Mouse (Mus musculus): ENCODE data around the gene Tcf19. TPM values are rescaled to one million over a fixed set of nuclear protein-coding genes. Genes with fewer than 3 reads are reported as not detected.
"Not testable (repeated sequence)": the region's sequence is repeated elsewhere in the genome, so short reads cannot be mapped to it uniquely, and the experiment has no call there.

The Tcf19 gene
- total RNA-seq, 2 experiments from 2014 or later, result 10.1 to 13.7 TPM

DNA sequence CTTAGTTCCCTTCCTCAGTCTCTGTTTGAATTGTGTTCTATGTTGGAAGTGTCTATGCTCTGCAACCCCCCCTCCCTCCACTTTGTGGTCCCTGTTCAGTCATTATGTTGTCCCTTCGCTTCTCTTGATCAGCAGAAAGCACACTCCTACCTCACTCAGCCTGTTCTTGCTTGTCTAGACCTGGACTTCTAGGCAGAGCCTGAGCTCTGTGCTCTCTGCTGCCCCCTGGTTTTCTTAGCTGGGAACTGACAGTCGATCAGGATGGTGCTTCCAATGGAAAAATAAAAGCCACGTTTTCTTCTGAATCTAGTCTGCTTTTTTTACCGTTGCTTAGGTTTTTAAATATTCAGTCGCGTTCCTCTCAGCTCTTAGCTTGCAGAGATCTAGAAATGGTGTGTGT is 17.7 kb upstream of the Tcf19 start:
- peak; percentile 82 to 84 for DNase-seq (ENCODE audit: low spot score in 2 of 2)

DNA sequence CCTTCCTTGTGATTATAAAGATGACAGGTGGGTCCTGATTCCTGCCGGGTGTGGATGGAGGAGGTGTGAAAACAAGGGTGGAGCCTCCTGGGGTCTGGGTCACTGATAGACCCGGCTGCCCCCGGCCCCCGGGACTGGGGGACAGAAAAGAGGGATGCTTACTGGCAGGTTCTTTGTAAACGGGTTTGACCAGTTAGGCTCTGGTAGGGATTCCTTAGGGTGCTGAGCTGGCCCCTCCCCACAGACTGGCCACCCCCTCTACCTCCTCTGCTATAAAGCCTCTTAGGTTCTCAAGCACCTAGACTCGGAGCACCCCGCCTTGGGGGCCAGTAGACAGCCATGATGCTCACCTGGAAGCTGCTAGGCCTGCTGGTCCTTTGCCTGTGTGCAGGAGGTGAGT is 16.3 kb upstream of the Tcf19 start, which contains the start of gene Psors1c2:
Gene Psors1c2 (plus strand): TSS at position 301 of the 400 bp plus-strand sequence.
- DNase-seq (ENCODE audit: low spot score in 2 of 2), result no peak

- DNase-seq (ENCODE audit: low spot score in 2 of 2), result no peak
Observed at GRCm38 (mm10) chr17:35532360-35532759, 15.7 kb upstream of the Tcf19 start.

- DNase-seq (ENCODE audit: low spot score in 2 of 2), result no peak
Observed at GRCm38 (mm10) chr17:35526644-35527043, 10.0 kb upstream of the Tcf19 start.

- DNase-seq (ENCODE audit: low spot score in 2 of 2), result no peak
Observed at GRCm38 (mm10) chr17:35524354-35524753, 7.7 kb upstream of the Tcf19 start.

GRCm38 (mm10) chr17:35517526-35517925 is 902 bp upstream of the Tcf19 start:
- no peak for DNase-seq (ENCODE audit: low spot score in 2 of 2)

DNA sequence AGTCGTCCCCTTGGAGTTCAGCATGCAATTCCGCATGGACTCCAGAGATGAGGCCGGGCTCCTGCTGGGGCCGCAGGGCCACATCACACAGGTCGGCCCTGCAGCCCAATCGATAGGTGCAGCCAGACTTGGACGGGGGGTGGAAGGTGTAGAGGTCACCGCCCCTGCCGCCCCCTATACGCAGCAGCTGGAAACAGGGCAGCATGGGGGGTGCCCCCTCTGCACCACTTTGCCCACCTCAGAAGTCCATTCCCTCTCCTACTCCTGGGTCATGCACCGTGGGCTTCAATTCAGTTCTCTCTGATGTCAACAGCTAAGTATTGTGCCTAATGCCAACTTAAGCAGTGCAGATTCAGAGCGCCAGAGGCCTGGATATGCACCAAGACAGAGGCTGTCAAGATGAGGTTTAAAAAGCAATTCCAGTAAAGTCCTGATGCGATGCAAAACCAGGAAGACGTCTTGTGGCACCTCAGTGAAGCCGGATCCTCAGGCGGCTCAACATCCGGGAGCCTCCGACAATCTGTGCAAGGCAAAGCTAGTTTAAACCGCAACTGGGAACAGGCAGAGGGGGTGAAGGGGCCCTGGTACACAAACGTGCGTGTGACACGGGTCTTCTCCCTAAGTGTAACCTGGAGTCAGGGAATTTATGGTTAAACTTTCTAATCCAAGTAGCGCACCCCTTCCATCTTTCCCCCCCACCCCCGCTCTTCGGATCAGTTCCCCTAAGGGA is 548 bp downstream of the Tcf19 start:
- DNase-seq (ENCODE audit: low spot score in 2 of 2), result no peak

- no peak for DNase-seq (ENCODE audit: low spot score in 2 of 2)
Observed at GRCm38 (mm10) chr17:35514756-35515155, 1.9 kb downstream of the Tcf19 start.

- DNase-seq (ENCODE audit: low spot score in 2 of 2), result peak; percentile 52 to 79
Observed at GRCm38 (mm10) chr17:35513886-35514285, 2.7 kb downstream of the Tcf19 start.

- DNase-seq (ENCODE audit: low spot score in 2 of 2), result no peak
Observed at GRCm38 (mm10) chr17:35512916-35513626, 3.6 kb downstream of the Tcf19 start.

- no peak for DNase-seq (ENCODE audit: low spot score in 2 of 2)
Observed at GRCm38 (mm10) chr17:35509284-35509683, 7.3 kb downstream of the Tcf19 start.

DNA sequence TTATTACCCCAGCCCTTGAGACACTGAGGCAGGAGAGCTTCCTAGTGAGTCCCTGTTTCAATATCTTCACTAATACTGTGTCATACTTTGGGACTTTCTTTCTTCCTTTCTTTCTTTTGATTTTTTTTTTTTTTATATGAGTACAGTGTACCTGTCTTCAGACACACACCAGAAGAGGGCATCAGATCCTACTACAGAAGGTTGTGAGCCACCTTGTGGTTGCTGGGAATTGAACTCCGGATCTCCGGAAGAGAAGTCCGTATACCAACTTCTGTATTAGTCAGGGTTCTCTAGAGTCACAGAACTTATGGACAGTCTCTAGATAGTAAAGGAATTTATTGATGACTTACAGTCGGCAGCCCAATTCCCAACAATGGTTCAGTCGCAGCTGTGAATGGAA is 8.3 kb downstream of the Tcf19 start:
- DNase-seq (ENCODE audit: low spot score in 2 of 2), result not testable (repeated sequence)

GRCm38 (mm10) chr17:35507556-35508260 is 8.9 kb downstream of the Tcf19 start:
- DNase-seq (ENCODE audit: low spot score in 2 of 2), result no peak

- DNase-seq (ENCODE audit: low spot score in 2 of 2), result no peak
Observed at GRCm38 (mm10) chr17:35506881-35507280, 9.7 kb downstream of the Tcf19 start.

DNA sequence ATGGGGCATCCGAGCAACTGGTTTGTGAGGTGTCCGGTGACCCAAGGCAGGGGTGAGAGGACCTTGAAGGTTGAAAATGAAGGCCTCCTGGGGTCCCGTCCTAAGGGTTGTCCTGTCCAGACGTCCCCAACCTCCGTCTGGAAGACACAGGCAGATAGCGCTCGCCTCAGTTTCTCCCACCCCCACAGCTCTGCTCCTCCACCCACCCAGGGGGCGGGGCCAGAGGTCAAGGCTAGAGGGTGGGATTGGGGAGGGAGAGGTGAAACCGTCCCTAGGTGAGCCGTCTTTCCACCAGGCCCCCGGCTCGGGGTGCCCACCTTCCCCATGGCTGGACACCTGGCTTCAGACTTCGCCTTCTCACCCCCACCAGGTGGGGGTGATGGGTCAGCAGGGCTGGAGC is 10.8 kb downstream of the Tcf19 start, which contains the start of gene Pou5f1:
Gene Pou5f1 (plus strand): TSS at position 243 of the 400 bp plus-strand sequence.
- no peak for DNase-seq (ENCODE audit: low spot score in 2 of 2)

DNA sequence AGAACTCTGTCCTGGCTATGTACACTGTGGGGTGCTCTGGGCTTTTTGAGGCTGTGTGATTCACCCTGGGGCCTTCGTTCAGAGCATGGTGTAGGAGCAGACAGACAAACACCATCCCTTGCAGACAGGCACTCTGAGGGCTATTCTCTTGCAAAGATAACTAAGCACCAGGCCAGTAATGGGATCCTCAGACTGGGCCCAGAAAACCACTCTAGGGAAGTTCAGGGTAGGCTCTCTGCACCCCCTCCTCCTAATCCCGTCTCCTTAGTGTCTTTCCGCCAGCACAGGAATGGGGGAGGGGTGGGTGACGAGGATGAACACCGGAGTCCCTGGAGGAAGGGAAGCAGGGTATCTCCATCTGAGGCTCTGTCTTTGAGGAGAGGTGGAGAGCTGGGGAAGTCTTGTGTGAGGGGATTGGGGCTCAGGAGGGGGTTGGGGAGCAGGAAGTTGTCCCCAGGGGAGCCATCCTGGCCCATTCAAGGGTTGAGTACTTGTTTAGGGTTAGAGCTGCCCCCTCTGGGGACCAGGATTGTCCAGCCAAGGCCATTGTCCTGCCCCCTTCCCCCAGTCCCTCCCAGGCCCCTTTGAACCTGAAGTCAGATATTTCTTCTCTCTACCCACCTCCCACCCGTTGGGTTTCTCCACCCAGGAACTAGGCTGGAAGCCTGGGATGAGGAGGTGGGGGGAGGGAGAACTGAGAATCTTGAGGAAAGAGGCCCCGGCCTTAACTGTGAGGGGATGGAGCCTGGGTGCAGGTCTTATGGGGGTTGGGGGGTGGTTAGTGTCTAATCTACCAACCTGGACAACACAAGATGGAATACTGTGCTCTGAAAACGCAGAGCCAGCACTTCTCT is 11.8 kb downstream of the Tcf19 start:
- DNase-seq (ENCODE audit: low spot score in 2 of 2), result no peak

GRCm38 (mm10) chr17:35503849-35504248 is 12.8 kb downstream of the Tcf19 start:
- no peak for DNase-seq (ENCODE audit: low spot score in 2 of 2)

GRCm38 (mm10) chr17:35502762-35503161 is 13.9 kb downstream of the Tcf19 start:
- no peak for DNase-seq (ENCODE audit: low spot score in 2 of 2)

- no peak for DNase-seq (ENCODE audit: low spot score in 2 of 2)
Observed at GRCm38 (mm10) chr17:35502226-35502625, 14.4 kb downstream of the Tcf19 start.

- DNase-seq (ENCODE audit: low spot score in 2 of 2), result no peak
Observed at GRCm38 (mm10) chr17:35497124-35497523, 19.5 kb downstream of the Tcf19 start.

DNA sequence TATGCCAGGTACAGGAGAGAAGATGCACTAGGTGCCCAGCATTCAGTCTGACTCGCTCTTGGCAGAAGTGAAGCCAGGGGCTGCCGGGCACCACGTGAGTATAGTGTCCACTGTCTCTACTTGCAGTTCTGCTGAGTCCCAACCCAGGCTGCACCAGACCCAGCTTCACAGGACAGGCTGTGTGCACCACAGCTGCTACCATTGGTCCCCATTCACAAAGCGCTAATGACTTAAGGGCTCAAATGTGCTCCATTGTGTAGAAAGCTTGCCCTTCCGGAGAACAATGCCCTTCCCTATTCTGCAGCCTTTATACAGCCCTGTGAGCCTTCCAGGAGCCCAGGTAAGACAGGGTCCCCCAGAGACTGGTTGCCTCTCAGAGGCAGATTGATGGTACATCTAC is 26.3 kb downstream of the Tcf19 start:
- DNase-seq (ENCODE audit: low spot score in 2 of 2), result no peak

Data from left cerebral cortex, adult 18-20 months (tissue).